Mouse (Mus musculus) NIH3T3 (cell line): Measurements from ENCODE around the gene Olfr775.

Experiments used
- DNase-seq: peaks from one replicate; pipeline ENCODE4 v3.0.0-alpha.2; 2012; ENCODE audit warnings: low read depth

Olfr775 gene

DNA sequence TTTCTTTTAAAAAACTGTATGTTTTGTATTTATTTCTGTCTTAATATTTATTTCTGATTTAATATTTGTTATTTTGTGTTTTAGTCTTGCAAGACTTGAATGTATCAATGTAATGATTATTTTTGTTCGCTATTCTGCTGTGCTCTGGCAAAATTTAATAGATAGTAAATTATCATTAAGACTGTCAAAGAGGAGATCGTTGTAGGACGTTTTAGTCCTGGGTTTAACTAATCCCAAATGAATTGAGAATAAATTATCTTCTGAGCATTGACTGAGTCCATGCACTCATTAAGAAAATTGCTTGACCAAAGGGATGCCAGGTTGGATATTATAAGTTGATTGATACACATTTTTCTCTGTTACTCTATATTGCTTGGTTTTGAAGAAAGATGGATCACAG, at the start of gene Olfr775:
TSS of gene Olfr775 (plus strand) at position 301 of the 400 bp plus-strand sequence.
- no peak for DNase-seq

DNA sequence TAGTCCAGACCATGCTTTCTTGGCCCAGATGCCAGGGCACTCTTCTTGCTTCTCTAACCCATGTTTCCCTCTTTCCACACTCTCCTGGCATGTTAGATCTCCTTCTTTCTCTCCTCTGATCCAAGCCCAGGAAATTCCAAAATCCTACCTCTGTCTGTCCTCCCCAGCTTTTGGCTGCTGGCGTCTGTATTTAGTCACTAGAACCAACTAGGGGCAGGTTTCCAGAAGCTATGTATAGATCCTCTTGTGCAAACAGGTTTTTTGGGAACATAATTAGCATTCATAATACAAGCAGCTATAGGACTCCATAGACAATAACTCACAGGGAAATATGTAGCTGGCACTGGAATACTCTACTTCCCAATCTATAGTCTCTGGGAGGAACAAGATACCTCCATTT, 17.5 kb upstream of the Olfr775 start:
- no peak for DNase-seq

DNA sequence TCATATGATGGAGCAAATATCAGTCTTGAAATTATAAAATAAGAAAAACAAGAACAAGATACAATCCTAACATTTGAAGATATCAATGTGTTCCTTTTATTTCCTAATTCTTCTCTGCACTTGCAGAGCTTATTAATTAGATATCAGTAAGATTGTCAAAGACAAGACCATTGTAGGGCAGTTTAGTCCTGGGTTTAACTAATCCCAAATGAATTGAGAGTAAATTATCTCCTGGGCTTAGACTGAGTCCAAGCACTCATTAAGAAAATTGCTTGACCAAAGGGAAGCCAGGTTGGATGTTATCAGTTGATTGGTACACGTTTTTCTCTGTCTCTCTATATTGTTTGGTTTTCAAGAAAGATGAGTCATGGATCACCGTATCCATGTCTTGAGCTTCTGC, 12.3 kb upstream of the Olfr775 start, which contains the start of gene Olfr774:
TSS of gene Olfr774 (plus strand) at position 301 of the 400 bp plus-strand sequence.
- no peak for DNase-seq

DNA sequence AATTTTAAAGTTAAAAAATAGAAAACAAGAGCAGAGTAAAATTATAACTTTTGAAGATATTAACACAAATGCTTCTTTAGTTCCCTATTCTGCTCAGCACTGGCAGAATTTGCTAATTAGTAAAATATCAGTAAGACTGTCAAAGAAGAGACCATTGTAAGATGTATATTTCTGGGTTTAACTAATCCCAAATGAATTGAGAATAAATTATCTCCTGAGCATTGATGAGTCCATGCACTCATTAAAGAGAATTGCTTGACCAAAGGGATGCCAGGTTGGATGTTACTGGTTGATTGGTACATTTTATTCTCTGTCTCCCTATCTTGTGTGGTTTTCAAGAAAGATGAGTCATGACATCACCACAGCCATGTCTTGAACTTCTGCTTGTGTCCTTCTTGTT, 10.6 kb downstream of the Olfr775 start, which contains the start of gene Olfr776:
TSS of gene Olfr776 (plus strand) at position 301 of the 400 bp plus-strand sequence.
- DNase-seq = no peak

DNA sequence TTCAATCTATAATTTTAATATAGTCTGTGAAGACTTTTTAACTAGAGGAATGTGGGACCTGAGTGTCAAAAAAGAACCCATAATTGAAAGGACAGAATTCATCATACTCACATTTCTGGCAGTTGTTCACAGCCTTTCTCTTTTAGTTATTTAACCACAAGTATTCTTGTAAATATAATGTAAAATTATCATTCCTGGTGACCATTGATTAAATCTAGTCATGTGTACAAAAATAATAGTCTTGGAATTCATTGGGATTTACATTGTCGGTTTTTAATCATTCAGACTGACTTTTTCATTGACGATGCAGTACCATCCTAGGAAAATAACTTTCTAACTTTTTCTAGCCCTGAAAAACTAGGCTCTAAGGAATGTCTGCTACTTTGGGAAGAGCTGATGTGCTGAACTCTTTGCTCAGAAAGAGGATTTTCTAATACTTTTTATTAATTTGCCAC, 22.9 kb downstream of the Olfr775 start, which contains the start of gene Olfr777:
TSS of gene Olfr777 (minus strand) at position 405 of the 455 bp plus-strand sequence.
- no peak for DNase-seq
